Mouse (Mus musculus): ENCODE measurements around the gene Ccndbp1. TPM values are rescaled to one million over a fixed set of nuclear protein-coding genes. Genes with fewer than 3 reads are reported as not detected.
"Not testable (repeated sequence)": the region's sequence is repeated elsewhere in the genome, so short reads cannot be mapped to it uniquely, and the experiment has no call there.

Ccndbp1 gene
- polyA plus RNA-seq, 1 experiment from 2014 or later = 40.3 TPM

DNA sequence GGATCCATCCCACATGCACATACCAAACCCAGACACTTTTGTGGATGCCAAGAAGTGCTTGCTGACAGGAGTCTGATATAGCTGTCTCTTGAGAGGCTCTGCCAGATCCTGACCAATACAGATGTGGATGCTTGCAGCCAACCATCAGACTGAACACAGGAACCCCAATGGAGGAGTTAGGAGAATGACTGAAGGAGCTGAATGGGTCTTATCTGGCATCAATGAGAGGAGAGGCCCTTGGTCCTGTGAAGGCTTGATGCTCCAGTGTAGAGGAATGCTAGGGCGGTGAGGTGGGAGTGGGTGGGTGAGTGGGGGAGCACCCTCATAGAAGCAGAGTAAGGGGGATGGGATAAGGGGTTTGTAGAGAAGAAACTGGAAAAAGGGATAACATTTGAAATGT is 30.6 kb downstream of the Ccndbp1 start:
- not testable (repeated sequence) for H3K36me3 ChIP-seq; H3K4me1 ChIP-seq (replicated peaks); H3K4me3 ChIP-seq (replicated peaks); H3K4me2 ChIP-seq; ATAC-seq (ENCODE audit: insufficient number of reproducible peaks, insufficient read depth, low FRiP score, low TSS enrichment, low read depth); H3K9me3 ChIP-seq; H3K9ac ChIP-seq (replicated peaks); H3K27me3 ChIP-seq; H3K27ac ChIP-seq
- WGBS = 100% methylated on average over 1 of the region's 1 CpGs

DNA sequence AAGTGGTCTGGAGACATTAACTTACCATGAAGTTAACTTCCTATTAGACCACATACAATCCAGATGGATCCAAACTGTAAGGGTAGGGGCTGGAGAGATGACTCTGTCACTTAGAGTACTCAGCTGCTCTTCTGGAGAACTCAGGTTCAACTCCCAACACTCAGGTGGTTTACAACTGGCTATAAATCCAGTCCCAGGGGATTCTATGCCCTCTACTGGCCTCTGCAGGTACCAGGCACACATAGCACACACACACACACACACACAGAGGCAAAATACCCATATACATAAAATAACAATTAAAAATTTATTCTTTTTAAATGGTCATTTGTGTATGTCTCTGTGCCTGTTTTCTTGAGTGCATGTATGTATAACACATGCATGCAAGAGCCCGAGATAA is 31.2 kb downstream of the Ccndbp1 start:
- no peak overlapping the region for H3K4me2 ChIP-seq
- H3K9ac ChIP-seq (replicated peaks) = no peak overlapping the region
- 88% methylated on average over 1 of the region's 1 CpGs for WGBS
- ATAC-seq (ENCODE audit: insufficient number of reproducible peaks, insufficient read depth, low FRiP score, low TSS enrichment, low read depth) = no peak
- no peaks in the 10 kb centered on the region for H3K9me3 ChIP-seq
- H3K27me3 ChIP-seq = 0 out of 2 replicates have a peak, but pooled peaks cover 3% of the 10 kb centered on the region
- H3K4me3 ChIP-seq (replicated peaks) = no peak overlapping the region
- H3K27ac ChIP-seq = no peak overlapping the region
- no peaks in the 10 kb centered on the region for H3K36me3 ChIP-seq
- H3K4me1 ChIP-seq (replicated peaks) = no peaks in the 10 kb centered on the region

DNA sequence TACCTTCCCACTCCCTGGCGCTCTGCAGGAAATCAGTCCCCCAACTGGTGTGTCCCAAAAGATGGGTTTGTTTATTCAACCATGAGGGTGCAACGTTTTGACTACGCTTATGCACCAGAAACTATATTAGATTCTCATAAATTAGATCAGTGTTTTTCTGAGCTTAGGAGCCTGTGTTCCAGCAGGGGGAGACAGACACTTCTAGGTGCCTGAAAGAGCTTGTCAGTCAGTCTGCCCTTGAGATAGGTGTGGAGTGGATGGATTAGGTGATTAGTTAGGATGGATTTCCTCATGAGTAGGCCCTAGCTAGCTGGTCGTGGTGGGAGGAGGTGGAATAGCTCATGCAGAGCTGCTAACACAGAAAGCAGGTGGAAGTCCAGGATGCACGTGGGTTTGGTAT is 32.9 kb downstream of the Ccndbp1 start:
- WGBS = 57% methylated on average over 5 of the region's 5 CpGs

DNA sequence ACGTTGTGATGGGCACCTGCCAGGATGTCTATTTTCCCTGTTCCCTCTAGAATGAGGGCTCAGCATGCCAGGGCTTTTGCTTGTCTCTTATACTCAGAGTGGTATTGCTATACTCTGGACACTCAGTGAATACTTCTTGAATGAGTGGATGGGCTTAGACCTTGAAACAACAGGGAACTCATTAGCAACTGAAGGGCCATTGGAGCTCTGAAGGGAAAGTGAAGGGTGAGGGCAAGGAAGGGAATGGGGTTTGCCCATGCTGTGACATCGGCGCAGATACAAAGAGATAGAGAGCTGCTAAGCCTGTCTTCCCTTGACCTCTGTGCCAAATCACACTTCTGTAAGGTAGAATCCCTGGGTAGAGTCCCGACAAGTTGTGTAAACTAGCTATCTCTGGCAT is 37.5 kb downstream of the Ccndbp1 start:
- Histone ChIP-seq H3K9ac (replicated peaks) (no peak overlapping the region), H3K27me3 (no peaks in the 10 kb centered on the region), H3K36me3 (no peaks in the 10 kb centered on the region), H3K27ac (no peak overlapping the region), H3K4me1 (replicated peaks) (no peaks in the 10 kb centered on the region), H3K9me3 (no peaks in the 10 kb centered on the region), H3K4me3 (replicated peaks) (no peak overlapping the region), H3K4me2 (no peak overlapping the region)
- 83% methylated on average over 4 of the region's 4 CpGs for WGBS
- no peak for ATAC-seq (ENCODE audit: insufficient number of reproducible peaks, insufficient read depth, low FRiP score, low TSS enrichment, low read depth)

More for the DNA sequence above, 32.9 kb downstream of the Ccndbp1 start:
- ATAC-seq (ENCODE audit: insufficient number of reproducible peaks, insufficient read depth, low FRiP score, low TSS enrichment, low read depth) = no peak
- Histone ChIP-seq H3K9me3 (no peaks in the 10 kb centered on the region), H3K4me1 (replicated peaks) (no peaks in the 10 kb centered on the region), H3K27ac (no peak overlapping the region), H3K27me3 (0 out of 2 replicates have a peak, but pooled peaks cover 3% of the 10 kb centered on the region), H3K4me2 (no peak overlapping the region), H3K4me3 (replicated peaks) (no peak overlapping the region), H3K9ac (replicated peaks) (no peak overlapping the region), H3K36me3 (no peaks in the 10 kb centered on the region)

DNA sequence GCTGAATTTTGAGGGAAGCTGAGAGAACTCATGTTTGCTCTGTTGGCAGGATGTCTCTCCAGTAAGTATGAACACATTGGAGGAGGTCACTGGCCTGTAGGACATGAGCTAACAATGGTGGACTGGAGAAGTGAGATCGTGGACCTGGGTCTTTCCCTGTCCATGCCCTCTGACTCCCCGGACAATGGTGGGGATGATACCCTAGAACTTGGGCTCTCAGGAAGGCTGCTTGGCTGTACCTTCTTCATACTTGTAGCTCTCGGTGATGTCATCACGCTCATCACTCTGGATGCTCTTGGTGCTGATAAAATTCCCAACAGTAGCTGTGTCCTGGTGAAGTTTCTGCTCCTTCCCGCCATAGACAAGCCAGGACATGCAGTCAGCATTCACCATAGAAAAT is 44.0 kb downstream of the Ccndbp1 start:
- H3K9ac ChIP-seq (replicated peaks) = no peak overlapping the region
- no peaks in the 10 kb centered on the region for H3K9me3 ChIP-seq
- no peak overlapping the region for H3K27ac ChIP-seq
- ATAC-seq (ENCODE audit: insufficient number of reproducible peaks, insufficient read depth, low FRiP score, low TSS enrichment, low read depth) = no peak
- no peak overlapping the region for H3K4me3 ChIP-seq (replicated peaks)
- H3K36me3 ChIP-seq = no peaks in the 10 kb centered on the region
- 87% methylated on average over 5 of the region's 5 CpGs for WGBS
- H3K4me1 ChIP-seq (replicated peaks) = no peaks in the 10 kb centered on the region
- H3K4me2 ChIP-seq = no peak overlapping the region
- H3K27me3 ChIP-seq = no peaks in the 10 kb centered on the region

DNA sequence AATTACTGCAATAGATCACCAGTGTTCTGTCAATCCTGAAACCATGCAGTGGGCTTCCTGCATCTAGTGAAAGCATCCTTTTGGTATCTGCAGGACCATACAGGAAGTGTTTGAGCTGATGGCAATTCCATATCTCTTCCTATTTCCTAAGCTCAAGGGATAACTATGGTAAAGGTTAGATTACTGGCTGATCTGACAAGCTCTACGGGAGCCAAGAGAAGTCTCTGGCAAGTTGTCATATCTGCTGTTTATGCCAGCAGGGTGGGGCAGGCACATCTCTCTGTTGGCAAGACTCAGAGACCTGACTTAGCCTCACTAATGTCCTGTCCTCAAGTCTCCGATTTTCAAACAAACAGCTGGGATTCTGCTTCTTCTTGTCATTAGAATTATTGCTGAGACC is 45.9 kb downstream of the Ccndbp1 start:
- Histone ChIP-seq H3K27me3 (no peaks in the 10 kb centered on the region), H3K4me3 (replicated peaks) (no peak overlapping the region), H3K9me3 (no peaks in the 10 kb centered on the region), H3K36me3 (no peaks in the 10 kb centered on the region), H3K4me1 (replicated peaks) (no peaks in the 10 kb centered on the region), H3K4me2 (no peak overlapping the region), H3K27ac (no peak overlapping the region), H3K9ac (replicated peaks) (no peak overlapping the region)
- no peak for ATAC-seq (ENCODE audit: insufficient number of reproducible peaks, insufficient read depth, low FRiP score, low TSS enrichment, low read depth)
- WGBS = 69% methylated on average over 2 of the region's 2 CpGs

DNA sequence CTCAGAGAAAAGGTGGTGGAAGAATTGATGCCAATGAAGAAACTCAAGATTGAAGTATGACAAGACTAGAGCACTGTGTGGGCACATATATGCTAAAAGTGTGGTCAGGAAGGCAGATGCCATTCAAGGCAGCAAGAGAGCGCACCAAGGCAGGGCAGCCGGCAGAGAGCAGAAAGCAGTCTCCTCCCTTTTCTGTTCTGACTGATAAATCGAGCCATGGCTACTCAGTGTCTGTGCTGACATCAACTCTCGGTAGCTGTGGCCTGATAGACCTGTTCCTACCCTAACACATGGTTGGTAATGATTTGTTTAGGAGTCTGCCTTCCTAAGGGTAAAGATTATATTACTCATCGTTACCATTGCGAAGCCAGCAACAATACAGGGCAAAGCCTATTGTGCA is 47.7 kb downstream of the Ccndbp1 start:
- no peaks in the 10 kb centered on the region for H3K27me3 ChIP-seq
- H3K4me1 ChIP-seq (replicated peaks) = no peaks in the 10 kb centered on the region
- no peak overlapping the region for H3K9ac ChIP-seq (replicated peaks)
- H3K27ac ChIP-seq = no peak overlapping the region
- H3K36me3 ChIP-seq = no peaks in the 10 kb centered on the region
- H3K9me3 ChIP-seq = no peaks in the 10 kb centered on the region
- H3K4me3 ChIP-seq (replicated peaks) = no peak overlapping the region
- ATAC-seq (ENCODE audit: insufficient number of reproducible peaks, insufficient read depth, low FRiP score, low TSS enrichment, low read depth) = no peak
- H3K4me2 ChIP-seq = no peak overlapping the region
- 88% methylated on average over 6 of the region's 6 CpGs for WGBS

DNA sequence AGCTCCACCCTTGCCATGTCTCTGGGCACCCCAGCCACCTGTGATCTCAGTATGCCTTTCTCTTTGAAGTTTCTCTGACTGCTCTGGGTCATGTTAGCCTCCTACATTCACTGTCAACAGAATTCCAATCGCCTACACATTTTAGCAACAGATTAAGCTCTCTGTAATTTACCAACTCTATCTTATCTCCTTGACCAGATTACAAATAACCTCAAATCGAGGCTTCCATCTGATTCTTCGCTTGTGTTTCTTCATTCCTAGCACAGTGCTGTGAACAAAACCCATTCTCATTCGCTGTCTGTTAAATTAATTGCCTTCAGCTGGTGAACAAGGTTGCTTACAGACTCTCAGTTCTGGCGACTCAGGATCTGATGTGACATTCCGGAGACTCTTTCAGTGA is 49.8 kb downstream of the Ccndbp1 start:
- H3K27me3 ChIP-seq = no peaks in the 10 kb centered on the region
- no peaks in the 10 kb centered on the region for H3K9me3 ChIP-seq
- H3K4me1 ChIP-seq (replicated peaks) = no peaks in the 10 kb centered on the region
- no peak overlapping the region for H3K27ac ChIP-seq
- no peak overlapping the region for H3K4me3 ChIP-seq (replicated peaks)
- H3K4me2 ChIP-seq = no peak overlapping the region
- no peak for ATAC-seq (ENCODE audit: insufficient number of reproducible peaks, insufficient read depth, low FRiP score, low TSS enrichment, low read depth)
- no peaks in the 10 kb centered on the region for H3K36me3 ChIP-seq
- 61% methylated on average over 6 of the region's 6 CpGs for WGBS
- no peak overlapping the region for H3K9ac ChIP-seq (replicated peaks)

DNA sequence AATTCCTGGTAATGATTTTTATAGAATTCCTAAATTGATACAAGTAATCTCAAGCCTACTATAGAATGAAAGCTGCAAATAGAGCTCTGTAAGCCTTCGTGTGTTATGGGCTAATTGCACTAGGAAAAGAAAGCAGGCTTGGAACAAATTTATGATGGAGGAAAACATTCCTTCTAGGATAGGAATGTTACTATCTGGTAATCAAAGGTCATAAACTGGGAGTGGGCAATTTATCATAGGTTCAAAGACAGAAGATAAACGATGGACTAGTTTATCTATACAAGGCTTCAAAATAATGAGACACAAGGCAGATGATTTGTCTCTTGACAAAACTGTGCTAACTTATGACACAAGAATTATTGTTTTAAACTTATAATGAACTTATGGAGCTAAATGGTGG is 53.1 kb downstream of the Ccndbp1 start:
- H3K9ac ChIP-seq (replicated peaks) = no peak overlapping the region
- 58% methylated on average over 2 of the region's 2 CpGs for WGBS

More for the DNA sequence above, 53.1 kb downstream of the Ccndbp1 start:
- H3K4me2 ChIP-seq = no peak overlapping the region
- no peaks in the 10 kb centered on the region for H3K9me3 ChIP-seq
- ATAC-seq (ENCODE audit: insufficient number of reproducible peaks, insufficient read depth, low FRiP score, low TSS enrichment, low read depth) = no peak
- no peak overlapping the region for H3K27ac ChIP-seq
- H3K27me3 ChIP-seq = no peaks in the 10 kb centered on the region
- H3K4me3 ChIP-seq (replicated peaks) = no peak overlapping the region
- no peaks in the 10 kb centered on the region for H3K4me1 ChIP-seq (replicated peaks)
- H3K36me3 ChIP-seq = no peaks in the 10 kb centered on the region

Small RNA genes lying within 50 kb of the gene (microRNA-seq; reads per million reads assigned to microRNA genes)
- gene Gm44325 = not detected

Other genes starting within 250 kb of the Ccndbp1 start
- 7.7 and 10.3 TPM in 2 replicates for gene Cdan1, start 158.3 kb upstream of the Ccndbp1 start, polyA plus RNA-seq (2016; fragmentation: Nextera tagmentation; extraction: Ambion mirVana)
- 6.3 and 7.9 TPM in 2 replicates for gene Ttbk2, start 157.8 kb upstream of the Ccndbp1 start, polyA plus RNA-seq (2016; fragmentation: Nextera tagmentation; extraction: Ambion mirVana)
- gene Ubr1, start 37.7 kb upstream of the Ccndbp1 start, polyA plus RNA-seq (2016; fragmentation: Nextera tagmentation; extraction: Ambion mirVana) = 29.5 and 32.4 TPM in 2 replicates
- gene Tmem62, start 31.4 kb upstream of the Ccndbp1 start, polyA plus RNA-seq (2016; fragmentation: Nextera tagmentation; extraction: Ambion mirVana) = 1.1 and 1.9 TPM in 2 replicates
- 3.9 and 4.8 TPM in 2 replicates for gene Epb42, start 28.7 kb downstream of the Ccndbp1 start, polyA plus RNA-seq (2016; fragmentation: Nextera tagmentation; extraction: Ambion mirVana)
- not detected in 2 replicates for gene Tgm5, start 77.4 kb downstream of the Ccndbp1 start, polyA plus RNA-seq (2016; fragmentation: Nextera tagmentation; extraction: Ambion mirVana)
- gene Tgm7, start 101.4 kb downstream of the Ccndbp1 start, polyA plus RNA-seq (2016; fragmentation: Nextera tagmentation; extraction: Ambion mirVana) = not detected in 2 replicates
- gene Adal, start 132.0 kb downstream of the Ccndbp1 start, polyA plus RNA-seq (2016; fragmentation: Nextera tagmentation; extraction: Ambion mirVana) = 22.7 and 22.9 TPM in 2 replicates
- gene Lcmt2, start 132.2 kb downstream of the Ccndbp1 start, polyA plus RNA-seq (2016; fragmentation: Nextera tagmentation; extraction: Ambion mirVana) = 22.9 and 23.4 TPM in 2 replicates
- gene Tubgcp4, start 162.3 kb downstream of the Ccndbp1 start, polyA plus RNA-seq (2016; fragmentation: Nextera tagmentation; extraction: Ambion mirVana) = 75.6 and 84.2 TPM in 2 replicates
- gene Zscan29, start 162.7 kb downstream of the Ccndbp1 start, polyA plus RNA-seq (2016; fragmentation: Nextera tagmentation; extraction: Ambion mirVana) = 11.3 and 12.8 TPM in 2 replicates

Measured in limb, embryonic 12.5 days (tissue).